Mouse (Mus musculus) monocyte, adult 2 months (primary cell): Measurements from ENCODE around the gene Gm17655.
A peak's percentile ranks its signal among the peaks of the same experiment; 100 is the strongest.
"Not testable (repeated sequence)": the region's sequence is repeated elsewhere in the genome, so short reads cannot be mapped to it uniquely, and the experiment has no call there.

Experiments used
- DNase-seq, 2 experiments: peaks; one replicate each; pipeline ENCODE4 v3.0.0; 2022; ENCODE audit warnings: low spot score in 2 of 2, low read depth in 1 of 2

The Gm17655 gene

DNA sequence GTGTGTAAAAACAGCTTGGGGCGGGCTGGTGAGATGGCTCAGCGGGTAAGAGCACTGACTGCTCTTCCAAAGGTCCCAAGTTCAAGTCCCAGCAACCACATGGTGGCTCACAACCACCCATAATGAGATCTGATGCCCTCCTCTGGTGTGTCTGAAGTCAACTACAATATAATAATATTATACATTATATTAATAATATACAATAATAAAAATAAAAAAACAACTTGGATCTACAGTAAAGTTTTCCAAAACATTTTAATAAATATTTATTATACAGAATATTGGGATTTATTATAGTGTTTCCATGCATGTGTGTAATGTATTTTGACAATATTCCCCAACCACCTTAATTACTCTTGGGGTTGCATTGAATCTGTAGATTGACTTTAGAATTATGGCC is at the start of gene Gm17655:
Gm17655 (minus strand) TSS at position 101 of the 400 bp plus-strand sequence.
- not testable (repeated sequence) for DNase-seq

DNA sequence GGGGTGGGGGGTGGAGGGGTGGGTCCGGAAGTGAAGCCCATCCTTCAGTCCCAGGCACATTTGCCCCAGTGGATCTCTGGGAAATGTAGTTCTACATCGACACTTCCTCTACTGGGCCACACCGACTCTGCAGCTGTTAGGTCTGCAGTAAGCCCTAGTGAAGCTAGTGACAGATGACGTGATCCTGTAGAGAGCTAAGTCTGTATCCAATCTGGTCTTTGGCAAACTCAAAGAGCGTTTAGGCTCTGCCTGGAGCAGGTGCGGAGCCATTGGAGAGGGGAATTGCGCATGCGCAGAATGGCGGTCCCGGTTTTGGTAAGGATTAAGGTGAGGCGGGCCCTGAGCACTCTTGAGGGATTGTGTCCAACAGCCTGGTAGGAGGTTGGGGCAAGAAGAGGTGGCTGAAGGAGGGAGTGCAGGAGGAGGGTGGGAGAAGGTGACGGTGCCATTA is 37.7 kb upstream of the Gm17655 start, which contains the start of gene Zfp605:
Zfp605 (plus strand) TSS at position 102 of the 451 bp plus-strand sequence.
- DNase-seq: peak in 1 of 2 experiments; percentile 62

DNA sequence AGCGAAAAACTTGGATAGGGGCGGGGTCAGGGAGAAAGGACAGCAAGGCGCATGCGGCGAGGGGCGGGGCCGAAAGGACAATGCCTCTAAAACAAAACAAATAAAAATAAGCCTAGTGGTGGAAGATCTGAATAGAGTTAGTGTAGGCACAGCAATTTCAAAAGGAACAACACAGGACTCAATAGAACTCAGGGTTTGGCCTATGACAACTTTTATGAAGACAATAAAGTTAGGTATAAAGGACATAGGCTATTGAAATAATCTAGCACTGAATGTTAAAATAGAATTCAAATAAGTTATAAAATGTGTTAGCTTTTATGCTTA is 36.0 kb upstream of the Gm17655 start:
- DNase-seq: no peak

DNA sequence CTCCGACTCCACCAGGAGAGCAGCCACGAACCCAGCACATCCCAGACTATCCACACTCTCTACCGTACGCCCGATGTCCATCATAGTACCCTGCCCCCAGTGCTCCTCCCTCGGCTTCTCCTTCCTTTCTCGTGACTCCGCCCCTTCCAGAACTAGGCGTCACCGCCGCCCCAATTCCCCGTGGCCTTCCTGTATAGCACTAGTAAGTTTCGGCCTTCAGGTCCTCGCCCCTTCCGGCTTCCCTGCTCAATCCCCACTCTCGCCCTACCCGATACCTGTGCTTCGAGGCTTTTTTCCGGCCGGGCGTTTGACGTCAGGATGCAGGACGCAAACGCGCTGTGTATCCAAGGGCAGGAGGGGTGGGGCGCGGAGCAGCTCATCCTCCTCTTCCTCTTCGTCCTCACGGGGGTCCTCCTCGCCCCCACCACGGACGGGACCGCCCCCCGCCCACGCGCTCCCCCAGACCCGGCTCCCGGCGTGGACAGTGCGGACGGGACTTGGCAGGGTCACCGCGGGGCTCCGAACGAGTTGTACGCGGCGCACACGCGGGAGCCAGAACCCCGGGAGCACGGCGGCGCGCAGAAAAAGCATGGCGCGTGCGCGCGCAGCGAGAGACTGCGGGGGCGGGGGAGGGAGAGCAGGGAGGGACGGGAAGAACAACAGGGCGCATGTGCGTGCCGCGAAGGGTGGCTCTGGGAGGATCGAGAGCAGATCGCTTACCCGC is 35.4 kb upstream of the Gm17655 start, which contains the start of gene Gtpbp6:
Gtpbp6 (minus strand) TSS at position 617 of the 724 bp plus-strand sequence.
- DNase-seq: peak; percentile 91 to 92

DNA sequence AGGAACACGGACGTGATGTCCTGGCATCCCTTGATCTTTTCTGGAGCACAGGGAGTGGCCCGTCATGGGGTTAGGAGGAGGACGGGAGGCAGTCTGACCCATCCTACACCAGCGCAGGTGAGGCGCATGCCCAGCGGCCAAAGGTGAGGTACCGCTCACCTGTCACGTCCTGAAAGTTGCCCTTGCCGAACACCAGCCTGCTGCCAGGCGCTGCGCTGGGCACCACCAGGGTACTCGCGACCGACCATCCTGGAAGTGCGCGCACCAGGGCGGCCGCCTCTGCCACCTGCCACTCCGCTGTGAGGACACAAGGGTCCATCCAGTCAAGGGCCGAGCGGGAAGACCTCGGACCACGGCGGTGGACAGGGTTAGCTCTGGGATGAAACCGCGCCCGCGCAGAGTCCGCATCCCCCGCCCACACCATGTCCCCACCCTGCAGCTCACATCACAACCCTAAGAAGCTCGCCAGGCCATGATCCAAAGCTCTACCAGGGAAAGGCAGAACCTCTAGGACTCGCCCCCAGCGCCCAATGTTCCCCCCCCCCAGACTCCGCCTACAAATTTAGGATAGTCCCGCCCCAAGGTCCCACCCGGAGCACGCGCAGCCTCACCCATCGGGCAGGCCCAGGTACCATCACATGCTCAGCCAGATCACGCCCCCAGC is 34.7 kb upstream of the Gm17655 start:
- DNase-seq: no peak

DNA sequence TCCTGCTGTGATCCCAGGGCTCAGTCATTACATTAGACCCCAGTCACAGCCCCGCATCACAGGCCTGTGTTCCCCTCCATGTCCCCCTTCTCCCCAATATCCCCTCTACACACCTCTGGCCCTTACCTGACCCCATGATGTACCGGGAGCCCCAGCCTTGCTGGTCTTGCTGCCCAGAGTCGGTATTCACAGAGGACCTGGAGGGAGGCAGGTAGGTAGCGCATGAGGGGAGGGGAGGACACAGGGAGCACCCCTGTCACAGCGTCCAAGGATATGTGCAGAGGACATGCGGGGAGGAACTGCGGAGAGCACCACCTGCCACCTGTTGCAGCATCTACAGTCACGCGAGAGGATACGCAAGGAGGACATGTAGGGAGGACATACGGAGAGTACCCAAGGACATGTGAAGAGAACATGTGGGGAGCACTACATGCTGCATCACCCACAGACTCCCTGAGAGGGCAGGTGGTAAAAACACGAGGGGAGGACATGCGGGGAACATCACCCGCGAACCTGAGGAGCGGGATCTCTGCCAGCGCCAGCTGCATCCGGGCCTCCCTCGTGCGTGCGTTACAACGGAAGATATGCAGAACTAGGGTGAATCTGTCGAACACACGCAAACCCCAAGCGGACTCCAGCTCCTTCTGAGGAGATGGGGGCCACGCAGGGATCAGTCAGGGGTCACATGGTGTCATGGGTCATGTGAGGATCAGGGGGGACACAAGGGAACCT is 34.0 kb upstream of the Gm17655 start:
- DNase-seq: no peak

DNA sequence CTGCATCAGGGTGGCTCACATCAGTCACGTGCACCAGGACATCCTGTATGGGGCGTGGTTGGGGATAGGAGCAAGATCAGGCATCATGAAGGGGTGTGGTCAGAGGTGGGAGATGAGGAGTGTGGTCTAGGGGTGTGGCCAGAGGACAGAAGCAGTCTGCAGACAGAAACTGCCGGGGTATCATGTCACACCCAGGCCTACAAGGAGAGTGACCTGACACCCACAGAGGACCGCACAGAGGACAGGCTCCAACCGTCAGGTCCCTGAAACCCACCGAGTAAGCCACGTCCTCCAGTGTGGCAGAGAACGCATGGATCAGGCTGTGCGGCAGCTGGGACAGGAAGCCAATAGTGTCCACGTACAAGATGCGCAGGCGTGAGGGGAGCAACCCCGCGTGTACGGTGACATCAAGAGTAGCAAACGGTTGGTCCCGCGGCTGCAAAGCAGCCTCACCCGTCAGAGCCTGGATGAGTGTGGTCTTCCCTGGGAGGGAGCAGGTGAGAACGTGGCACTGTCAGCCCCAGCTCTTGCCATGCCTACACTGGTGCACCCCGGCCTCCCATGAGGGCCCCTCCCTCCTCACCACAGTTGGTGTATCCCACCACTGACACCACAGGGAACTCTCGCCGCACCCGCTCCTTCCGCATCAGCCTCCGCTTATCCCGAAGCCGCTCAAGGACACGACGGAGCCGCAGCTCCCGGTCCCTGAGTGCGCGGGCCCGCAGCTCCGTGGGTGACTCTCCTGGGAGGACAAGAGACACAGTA is 32.5 kb upstream of the Gm17655 start:
- DNase-seq: no peak

DNA sequence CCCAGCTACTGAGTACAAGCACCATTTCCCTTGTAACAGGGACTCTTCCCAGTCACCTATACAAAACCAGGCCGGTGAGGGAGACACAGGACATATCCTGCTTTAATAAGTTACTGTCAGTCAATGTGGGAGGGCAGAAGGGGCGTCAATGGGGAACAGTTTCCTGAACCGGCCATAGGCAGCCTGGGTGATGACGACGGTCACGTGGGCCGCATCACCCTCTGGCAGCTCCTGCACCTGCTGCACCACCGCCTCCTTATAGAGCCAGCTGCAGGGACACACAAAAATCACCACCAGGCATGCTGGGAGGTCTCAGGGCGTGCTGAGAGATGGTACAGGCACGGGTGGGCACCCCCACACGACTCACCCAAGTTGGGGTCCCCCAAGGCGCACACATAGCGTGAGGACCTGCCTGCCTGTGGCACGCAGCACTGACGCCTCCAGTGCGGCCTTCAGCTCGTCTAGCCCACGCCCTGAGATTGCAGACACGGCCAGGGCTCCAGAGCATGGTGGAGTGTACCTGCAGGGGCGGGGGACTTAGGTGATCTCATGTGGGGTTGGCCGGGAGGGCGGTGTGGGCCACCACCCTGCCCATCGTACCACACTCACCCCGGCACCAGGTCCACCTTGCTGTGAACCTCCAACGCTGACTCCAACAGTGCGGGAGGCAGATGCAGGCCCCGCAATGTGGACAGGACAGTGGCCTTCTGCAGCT is 31.7 kb upstream of the Gm17655 start:
- no peak for DNase-seq

DNA sequence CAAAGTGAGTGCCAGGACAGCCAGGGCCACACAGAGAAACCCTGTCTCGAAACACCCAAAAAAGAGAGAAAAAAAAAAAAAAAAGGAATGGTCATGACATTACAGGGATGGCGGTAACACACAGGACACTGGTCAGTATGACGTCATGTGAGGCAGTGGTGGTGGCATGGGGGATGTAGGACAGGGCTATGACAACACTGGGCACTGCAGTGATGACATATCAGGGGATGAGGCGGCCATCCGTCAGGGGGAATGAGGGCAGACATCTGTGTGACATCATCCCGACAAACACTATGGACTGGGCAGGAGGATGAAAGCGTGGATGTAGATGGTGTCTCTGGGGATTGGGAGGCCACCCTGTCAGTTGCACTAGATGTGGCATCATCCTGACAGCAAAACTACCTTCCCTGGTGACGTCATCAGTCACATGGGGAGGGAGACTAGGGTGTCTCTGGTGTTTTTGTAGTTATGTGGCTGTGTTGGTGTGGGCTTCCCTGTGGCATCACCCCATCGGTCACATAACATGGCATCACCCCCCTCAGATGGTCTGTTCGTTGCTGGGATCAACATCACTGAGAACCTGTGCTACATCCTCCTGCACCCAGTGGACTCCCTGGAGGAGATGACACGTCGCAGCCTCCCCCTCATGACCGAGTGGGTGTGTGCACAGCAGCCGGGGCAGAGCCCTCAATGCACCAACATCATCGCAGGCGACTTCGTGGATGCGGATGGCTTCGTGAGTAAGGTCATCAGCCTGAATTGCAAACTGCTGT is 30.7 kb upstream of the Gm17655 start:
- no peak for DNase-seq

DNA sequence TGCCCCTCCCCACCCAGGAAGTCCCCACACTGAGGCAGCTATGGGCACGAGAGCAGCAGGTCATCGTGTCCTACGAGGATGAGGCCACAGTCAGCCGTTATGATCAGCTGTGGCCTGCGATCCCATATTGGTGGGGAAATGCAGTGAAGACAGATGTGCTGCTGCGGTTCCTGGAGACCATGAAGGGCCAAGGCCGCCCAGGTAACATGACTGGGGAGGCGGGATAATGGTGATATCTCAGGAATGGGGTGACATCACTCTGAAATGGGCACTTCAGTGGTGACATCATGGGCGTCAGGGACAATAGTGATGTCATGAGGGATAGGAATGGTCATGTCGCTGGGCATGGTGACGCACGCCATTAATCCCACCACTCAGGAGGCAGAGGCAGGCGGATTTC is 30.1 kb upstream of the Gm17655 start:
- no peak for DNase-seq

DNA sequence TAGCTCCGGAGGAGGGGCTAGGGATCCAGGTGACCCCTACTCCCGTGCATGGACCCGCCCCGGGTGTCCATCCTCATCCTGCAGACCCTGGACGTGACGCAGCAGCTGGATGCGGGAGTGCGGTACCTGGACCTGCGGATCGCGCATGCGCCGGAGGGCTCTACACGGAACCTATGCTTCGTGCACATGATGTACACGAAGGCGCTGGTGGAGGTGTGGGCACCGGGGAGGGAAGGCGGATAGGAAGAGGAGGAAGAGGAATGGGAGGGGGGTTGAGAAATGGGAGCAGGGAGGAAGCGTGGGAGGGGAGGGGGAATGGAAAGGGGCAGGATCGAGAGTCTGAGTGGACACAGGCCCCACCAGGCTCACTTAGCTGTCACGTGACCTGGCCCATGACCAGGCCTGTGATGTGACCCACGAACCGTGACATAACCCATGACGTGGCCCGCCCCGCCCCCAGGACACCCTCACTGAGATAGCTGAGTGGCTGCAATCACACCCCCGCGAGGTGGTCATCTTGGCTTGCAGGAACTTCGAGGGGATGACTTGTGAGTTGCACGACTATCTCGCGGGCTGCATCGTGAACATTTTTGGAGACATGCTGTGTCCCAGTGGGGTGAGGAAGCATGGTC is 29.5 kb upstream of the Gm17655 start:
- no peak for DNase-seq

DNA sequence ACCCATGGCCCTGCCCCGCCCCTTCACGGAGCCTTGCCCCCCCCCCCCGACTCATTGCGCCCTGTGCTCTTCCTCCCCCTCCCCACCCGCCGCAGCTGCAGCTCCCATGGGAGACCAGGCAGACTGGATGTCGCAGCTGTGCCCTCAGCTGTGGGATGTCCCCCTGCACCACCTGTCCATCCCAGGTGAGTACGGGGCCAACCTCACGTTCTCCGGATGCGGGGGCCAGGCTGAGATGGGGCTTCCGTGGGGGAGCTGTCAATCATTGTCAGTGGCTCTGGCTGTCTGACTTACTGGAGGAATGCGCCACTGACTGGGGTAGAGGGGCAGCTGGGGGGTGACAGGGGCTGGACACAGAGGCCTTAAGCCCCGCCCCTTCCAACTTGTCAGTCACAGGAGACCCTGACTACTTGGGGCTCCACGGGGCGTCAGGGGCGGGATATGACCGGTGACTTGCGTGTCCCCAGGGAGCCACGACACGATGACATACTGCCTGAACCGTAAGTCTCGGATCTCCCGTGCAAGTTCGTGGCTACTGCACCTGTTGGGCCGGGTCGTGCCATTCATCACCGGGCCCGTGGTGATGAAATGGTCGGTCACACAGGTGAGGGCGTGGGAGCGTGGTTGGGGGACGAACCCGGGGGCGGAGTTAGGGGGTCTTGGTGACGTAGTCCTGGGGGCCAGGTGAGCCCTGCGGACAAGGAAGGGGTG is 28.8 kb upstream of the Gm17655 start:
- no peak for DNase-seq

DNA sequence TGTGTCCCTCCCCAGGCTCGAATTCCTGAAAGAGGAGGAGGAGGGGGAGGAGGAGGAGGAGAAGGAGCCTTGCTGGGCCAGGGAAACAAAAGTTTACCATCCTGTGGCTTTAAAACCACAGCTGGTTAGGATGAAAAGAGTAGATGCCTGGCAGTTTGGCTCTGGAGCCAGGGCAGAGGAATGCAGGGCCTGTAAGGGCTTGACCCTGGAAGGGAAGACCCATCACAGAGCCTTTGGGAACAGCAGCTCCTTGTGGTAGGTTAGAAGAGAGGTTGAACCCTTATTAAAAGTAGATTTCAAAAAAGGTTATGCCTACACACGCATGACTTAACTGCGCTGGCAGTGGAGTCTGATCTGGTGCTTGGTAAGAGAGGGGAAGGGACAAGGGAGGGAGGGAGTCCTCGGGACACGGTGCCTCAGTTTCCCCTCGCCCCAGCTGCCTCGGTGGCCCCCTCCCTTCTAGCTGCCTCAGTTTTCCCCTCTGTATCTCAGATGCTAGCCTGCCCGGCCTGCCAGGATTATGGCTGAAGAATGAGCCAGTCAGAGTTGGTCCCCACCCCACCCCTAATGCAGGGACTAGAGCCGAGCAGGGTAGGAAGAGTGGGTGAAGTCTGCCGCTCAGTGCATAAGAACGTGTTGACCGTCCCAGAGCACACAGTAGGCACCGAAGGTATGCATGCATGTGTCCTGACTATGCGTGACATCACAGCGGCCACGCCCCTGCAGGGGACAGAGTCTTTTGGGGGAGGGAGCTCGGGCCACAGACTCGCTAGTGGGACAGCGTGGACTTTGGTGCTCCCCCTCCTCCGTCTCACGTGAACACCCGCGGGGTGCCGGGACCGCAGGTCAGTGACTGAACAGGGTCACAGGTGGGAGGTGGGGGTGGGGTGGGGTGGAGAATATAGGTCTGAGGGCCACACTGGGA is 27.6 kb upstream of the Gm17655 start, which contains the start of gene Plcxd1:
Plcxd1 (plus strand) TSS at position 314 of the 925 bp plus-strand sequence.
- no peak for DNase-seq

DNA sequence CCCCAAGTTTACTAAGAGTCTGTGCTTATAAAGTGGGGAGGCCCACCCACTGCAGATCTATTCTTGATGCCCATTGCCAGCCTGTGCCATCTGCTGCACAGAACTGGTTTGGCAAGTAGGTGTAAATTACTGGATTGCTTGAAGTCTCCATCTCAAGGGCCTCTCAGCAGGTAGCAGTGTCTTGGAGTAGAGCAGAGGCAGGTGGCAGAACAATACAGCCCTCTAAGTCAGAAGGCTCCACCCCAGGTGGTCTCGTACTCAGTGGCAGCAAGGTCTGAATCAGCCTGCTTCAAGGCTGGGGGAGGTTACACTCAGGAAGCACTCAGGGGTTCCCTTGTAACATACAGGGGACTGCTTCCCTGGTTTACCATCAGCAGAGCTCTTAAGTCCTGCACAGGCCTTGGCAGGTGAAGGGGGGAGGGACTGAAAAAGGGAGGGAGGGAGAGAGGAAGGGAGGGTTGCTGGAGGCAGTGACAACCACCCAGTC is 26.7 kb upstream of the Gm17655 start:
- no peak for DNase-seq

DNA sequence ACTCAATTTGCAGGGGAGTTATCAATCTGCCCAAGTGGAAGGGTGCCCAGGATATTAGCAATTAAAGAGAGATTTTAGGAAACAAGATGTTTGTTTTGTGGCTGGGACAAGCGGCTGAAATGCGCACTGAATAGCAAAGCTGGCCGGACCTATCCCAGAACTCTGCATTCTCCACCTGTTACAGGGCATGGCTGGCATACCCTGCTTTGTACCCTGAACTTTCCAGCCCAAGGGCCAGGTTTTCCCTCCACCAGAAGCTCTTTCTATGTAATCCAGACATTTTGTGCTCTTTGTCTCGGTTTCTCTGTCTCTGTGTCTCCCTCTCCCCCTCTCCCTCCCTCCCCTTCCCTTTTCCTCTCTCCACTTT is 22.5 kb upstream of the Gm17655 start:
- no peak for DNase-seq

DNA sequence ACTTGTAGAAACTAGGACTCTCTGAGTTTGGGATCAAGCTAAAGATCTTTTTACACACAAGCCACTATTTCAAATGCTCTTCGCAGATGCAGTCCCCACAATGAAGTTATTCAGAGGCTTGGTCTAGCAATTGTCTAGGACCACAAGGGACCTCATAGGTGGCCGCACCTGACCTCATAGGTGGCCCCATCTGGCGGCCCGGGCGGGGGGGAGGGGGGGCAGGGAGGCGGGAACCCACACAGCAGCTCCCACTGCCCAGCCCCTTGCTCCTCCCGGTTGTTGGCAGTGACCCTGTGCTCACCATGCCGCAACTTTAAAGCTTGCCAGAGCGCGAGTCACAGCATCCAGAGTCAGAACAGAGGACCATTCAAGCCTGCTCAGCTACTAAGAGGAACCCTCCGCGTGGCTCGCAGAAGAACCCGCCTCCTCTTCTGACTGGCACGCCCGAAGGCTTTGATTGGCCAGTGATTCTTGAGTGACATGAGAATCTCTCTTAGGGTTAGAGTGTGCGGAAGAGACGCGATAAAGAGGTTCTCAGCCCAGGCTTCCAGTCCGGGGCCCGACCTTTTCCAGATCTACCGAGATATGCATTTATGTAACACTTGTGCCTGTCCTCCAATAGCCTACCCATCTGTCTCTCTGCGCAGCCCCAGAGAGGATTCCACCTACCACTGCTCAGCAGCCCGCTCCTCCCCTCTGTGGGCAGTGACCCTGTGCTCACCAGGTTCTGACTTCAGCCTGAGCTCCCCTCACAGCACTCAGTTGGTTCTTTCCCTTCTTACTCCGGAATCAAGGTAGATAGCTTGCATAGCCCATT is 21.9 kb upstream of the Gm17655 start, which contains the start of gene Gm35315:
Gm35315 (minus strand) TSS at position 391 of the 817 bp plus-strand sequence.
- DNase-seq: peak; percentile 43 to 72
